In the genomic region with DNA sequence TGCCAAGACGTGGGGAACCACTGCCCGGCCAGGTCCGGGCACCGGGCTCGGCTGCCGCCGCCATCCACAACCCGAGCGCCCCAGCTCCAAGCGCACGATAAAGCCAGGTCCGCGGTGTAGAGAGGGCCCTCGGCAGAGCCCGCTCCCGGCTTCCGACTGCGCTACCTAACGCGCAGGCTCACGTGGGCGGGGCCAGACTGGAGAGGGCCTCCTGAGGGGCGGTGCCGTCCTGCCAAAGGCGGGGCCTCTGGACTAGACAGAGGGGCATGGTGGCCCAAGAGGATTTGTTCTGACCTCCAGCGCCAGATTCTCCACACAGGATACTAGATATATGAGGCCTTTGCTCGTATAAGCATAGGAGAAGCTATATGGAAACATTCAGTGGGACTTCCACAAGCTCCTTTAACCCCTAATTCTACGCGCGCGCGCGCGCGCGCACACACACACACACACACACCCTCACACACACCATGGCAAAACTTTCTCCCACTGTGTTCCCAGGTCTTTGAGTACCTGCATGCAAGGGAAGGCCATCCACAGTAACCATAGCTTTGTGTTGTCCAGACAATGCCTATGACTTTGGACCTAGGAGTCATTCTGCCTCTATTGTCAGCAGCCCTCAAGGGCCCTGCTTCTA, we compare ENCODE assay signal across 8 mouse cellular contexts. TPM values are rescaled to one million over a fixed set of nuclear protein-coding genes. Genes with fewer than 3 reads are reported as not detected.
DNase-seq lines count a peak whose midpoint lies in the region; ATAC-seq and TF ChIP-seq lines count a peak whose summit lies in the region.

No protein-coding gene starts in this region.

- peaks cover 18 to 27% of the 10 kb centered on the region in 2 experiments for H3K36me3 ChIP-seq in CH12.LX (replicated peaks in 1 of 2; ENCODE audit: control insufficient read depth in 1 of 2, insufficient read depth in 1 of 2, low read length in 1 of 2)
- no peaks in the 10 kb centered on the region; the same call in 1 of the 2 replicates for H3K36me3 ChIP-seq in forebrain, embryonic 11.5 days (ENCODE audit: control insufficient read depth, insufficient read depth, low read length)
- H3K36me3 ChIP-seq in heart, embryonic 16.5 days (ENCODE audit: control insufficient read depth, insufficient read depth): peaks cover 6% of the 10 kb centered on the region; the same call in 1 of the 2 replicates
- no peaks in the 10 kb centered on the region; the same call in 1 of the 2 replicates for H3K36me3 ChIP-seq in liver, embryonic 14.5 days (replicated peaks; ENCODE audit: control insufficient read depth, insufficient read depth, low read depth)
- no peaks in the 10 kb centered on the region for H3K36me3 ChIP-seq in stomach, embryonic 16.5 days (ENCODE audit: control insufficient read depth, insufficient read depth, low read length)

- dilution Hi-C loops in CH12.LX (cut with MboI; ENCODE audit: extremely low pct_ligation_motif_present, extremely low pct_unique_long_range_greater_than_20kb, low sequenced_read_pairs): no loop called here

- peak; percentile 98 for ATAC-seq in forebrain, embryonic 11.5 days (replicated peaks; ENCODE audit: low FRiP score)
- peak; percentile 99 for ATAC-seq in heart, embryonic 16.5 days (replicated peaks; ENCODE audit: extremely low read depth, insufficient read depth, low FRiP score)
- ATAC-seq in liver, embryonic 14.5 days (ENCODE audit: insufficient read depth): peak; percentile 99
- peak; percentile 99 for ATAC-seq in stomach, embryonic 16.5 days (ENCODE audit: insufficient read depth, low FRiP score)

- no peak for TF ChIP-seq CTCF in CH12.LX (conservative IDR thresholded peaks at IDR 0.05 in 1 of 2, IDR thresholded peaks at IDR 0.05 in 1 of 2; ENCODE audit: low read depth in 2 of 2, low read length in 2 of 2)
- TF ChIP-seq CTCF in liver, embryonic 14.5 days (IDR thresholded peaks at IDR 0.05; ENCODE audit: low read depth): no peak

- TF ChIP-seq RAD21 in CH12.LX (IDR thresholded peaks at IDR 0.05; ENCODE audit: low read depth, low read length): no peak

- peak overlapping the region; percentile 30; the same call in 1 of the 2 replicates for H3K4me2 ChIP-seq in CH12.LX (ENCODE audit: insufficient read depth, low read depth, poor library complexity, severe bottlenecking)
- peak overlapping the region; percentile 93 for H3K4me2 ChIP-seq in forebrain, embryonic 11.5 days (ENCODE audit: low read depth, low read length, severe bottlenecking)
- peak overlapping the region; percentile 83 for H3K4me2 ChIP-seq in heart, embryonic 16.5 days (ENCODE audit: low read depth, low read length)
- H3K4me2 ChIP-seq in liver, embryonic 14.5 days (ENCODE audit: low read depth): peak overlapping the region; percentile 80
- peak overlapping the region; percentile 83 for H3K4me2 ChIP-seq in stomach, embryonic 16.5 days (ENCODE audit: low read depth, low read length)

- peak overlapping the region; percentile 58 to 90 (median 72) for H3K4me3 ChIP-seq in CH12.LX (replicated peaks in 1 of 3; ENCODE audit: low read depth in 2 of 3, low read length in 2 of 3, poor library complexity in 1 of 3)
- peak overlapping the region; percentile 74 for H3K4me3 ChIP-seq in forebrain, embryonic 11.5 days (ENCODE audit: low read depth, low read length)
- peak overlapping the region; percentile 97 for H3K4me3 ChIP-seq in heart, embryonic 16.5 days (ENCODE audit: low read length)
- H3K4me3 ChIP-seq in liver, embryonic 14.5 days (ENCODE audit: insufficient read depth in 1 of 2, low read depth in 2 of 2, low read length in 2 of 2): peak overlapping the region; percentile 77 to 83
- H3K4me3 ChIP-seq in stomach, embryonic 16.5 days (replicated peaks; ENCODE audit: low read length): peak overlapping the region; percentile 81

- H3K9me3 ChIP-seq in CH12.LX (replicated peaks; ENCODE audit: low read length): no peaks in the 10 kb centered on the region
- H3K9me3 ChIP-seq in forebrain, embryonic 11.5 days (ENCODE audit: control insufficient read depth, low read length): no peaks in the 10 kb centered on the region
- H3K9me3 ChIP-seq in heart, embryonic 16.5 days (replicated peaks; ENCODE audit: control insufficient read depth, low read length): no peaks in the 10 kb centered on the region
- no peaks in the 10 kb centered on the region for H3K9me3 ChIP-seq in liver, embryonic 14.5 days (ENCODE audit: control insufficient read depth, low read length)
- H3K9me3 ChIP-seq in stomach, embryonic 16.5 days (replicated peaks; ENCODE audit: control insufficient read depth, low read length): no peaks in the 10 kb centered on the region

- no peak overlapping the region for H3K27ac ChIP-seq in CH12.LX (ENCODE audit: insufficient read depth, low read depth)
- H3K27ac ChIP-seq in forebrain, embryonic 11.5 days (ENCODE audit: low read depth, low read length): no peak overlapping the region
- H3K27ac ChIP-seq in heart, embryonic 16.5 days (ENCODE audit: low read length): peak overlapping the region; percentile 39; the same call in 1 of the 2 replicates
- H3K27ac ChIP-seq in liver, embryonic 14.5 days: peak overlapping the region; percentile 41
- no peak overlapping the region for H3K27ac ChIP-seq in stomach, embryonic 16.5 days (ENCODE audit: low read length)

- peaks cover 6% of the 10 kb centered on the region for H3K27me3 ChIP-seq in CH12.LX (replicated peaks)
- H3K27me3 ChIP-seq in forebrain, embryonic 11.5 days (ENCODE audit: control insufficient read depth, insufficient read depth, low read length): no peaks in the 10 kb centered on the region
- 0 out of 2 replicates have a peak, but pooled peaks cover 2% of the 10 kb centered on the region for H3K27me3 ChIP-seq in heart, embryonic 16.5 days (ENCODE audit: control insufficient read depth, insufficient read depth, low read length)
- peaks cover 2% of the 10 kb centered on the region; the same call in 1 of the 2 replicates for H3K27me3 ChIP-seq in liver, embryonic 14.5 days (ENCODE audit: control insufficient read depth, insufficient read depth, low read length)
- H3K27me3 ChIP-seq in stomach, embryonic 16.5 days (ENCODE audit: control insufficient read depth, insufficient read depth, low read length): no peaks in the 10 kb centered on the region

- H3K9ac ChIP-seq in CH12.LX (ENCODE audit: insufficient read depth, low read depth): peak overlapping the region; percentile 79
- H3K9ac ChIP-seq in forebrain, embryonic 11.5 days (ENCODE audit: low read length): peak overlapping the region; percentile 86
- peak overlapping the region; percentile 97 for H3K9ac ChIP-seq in heart, embryonic 16.5 days (ENCODE audit: low read length)
- H3K9ac ChIP-seq in liver, embryonic 14.5 days (replicated peaks): peak overlapping the region; percentile 84
- H3K9ac ChIP-seq in stomach, embryonic 16.5 days (ENCODE audit: low read length): peak overlapping the region; percentile 92

- peak; percentile 86 for TF ChIP-seq POLR2A in CH12.LX (IDR thresholded peaks at IDR 0.05; ENCODE audit: low read depth, low read length)

- in situ Hi-C loops in CH12.LX (cut with MboI; ENCODE audit: low pct_ligation_motif_present, low pct_unique_long_range_greater_than_20kb, low sequenced_read_pairs): loop anchor here (25.0 kb wide), 1 partner anchor 223 kb away; a partner anchor contains a TSS

- TF ChIP-seq EP300 in CH12.LX (IDR thresholded peaks at IDR 0.05; ENCODE audit: low read length): no peak
- TF ChIP-seq EP300 in liver, embryonic 14.5 days (IDR thresholded peaks at IDR 0.05; ENCODE audit: low read depth): no peak

- WGBS in forebrain, embryonic 11.5 days: 10% methylated on average over 36 of the region's 36 CpGs
- 13% methylated on average over 36 of the region's 36 CpGs for WGBS in heart, embryonic 16.5 days
- 17% methylated on average over 35 of the region's 36 CpGs for WGBS in liver, embryonic 14.5 days (ENCODE audit: insufficient replicate concordance)
- WGBS in stomach, embryonic 16.5 days: 11% methylated on average over 36 of the region's 36 CpGs

- H3K79me2 ChIP-seq in CH12.LX (replicated peaks; ENCODE audit: control insufficient read depth, extremely low read depth, insufficient read depth, poor library complexity, severe bottlenecking): no peaks in the 10 kb centered on the region

- peak; percentile 90 for DNase-seq in CH12.LX (ENCODE audit: extremely low read depth)
- DNase-seq in c-Kit-positive CD71-negative TER-119-negative erythroid progenitor cells, embryonic 14.5 days (ENCODE audit: low read depth): peak; percentile 85
- DNase-seq in forebrain, embryonic 11.5 days (ENCODE audit: low spot score): peak; percentile 94
- peak; percentile 95 to 98 for DNase-seq in kidney, postnatal 36 days
- DNase-seq in liver, embryonic 14.5 days (ENCODE audit: low read depth in 3 of 3, low spot score in 3 of 3): peak; percentile 82 to 86 (median 84)
- DNase-seq in neural tube, embryonic 10.5 days (ENCODE audit: extremely low spot score, low spot score): peak; percentile 84

- H3K4me1 ChIP-seq in CH12.LX (ENCODE audit: control insufficient read depth in 1 of 2, insufficient read depth in 2 of 2): peaks cover 6 to 23% of the 10 kb centered on the region in 2 experiments
- H3K4me1 ChIP-seq in forebrain, embryonic 11.5 days (replicated peaks; ENCODE audit: control insufficient read depth, insufficient read depth, low read length): peaks cover 5% of the 10 kb centered on the region
- H3K4me1 ChIP-seq in heart, embryonic 16.5 days (ENCODE audit: control insufficient read depth, insufficient read depth, low read length): peaks cover 11% of the 10 kb centered on the region
- H3K4me1 ChIP-seq in liver, embryonic 14.5 days (replicated peaks; ENCODE audit: control insufficient read depth in 2 of 2, insufficient read depth in 2 of 2, low read length in 1 of 2): peaks cover 0 to 12% of the 10 kb centered on the region in 2 experiments; a peak in 3 of 4 replicates
- peaks cover 11% of the 10 kb centered on the region for H3K4me1 ChIP-seq in stomach, embryonic 16.5 days (ENCODE audit: control insufficient read depth, insufficient read depth, low read length)

RNA-seq across cellular contexts. Expression of a gene that starts 0.6 kb away (rescaled TPM):
- 4.0 and 5.8 TPM in 2 replicates for total RNA-seq in CH12.LX (2012; rRNA removed)
- total RNA-seq in CH12.LX (2014; rRNA removed): 2.1 and 2.3 TPM in 2 replicates
- polyA plus RNA-seq in CH12.LX (2012; ENCODE audit: insufficient read length, low read depth): 10.6 and 10.8 TPM in 2 replicates
- polyA plus RNA-seq in forebrain, embryonic 11.5 days (2014; fragmentation: Nextera tagmentation; extraction: Ambion mirVana): 11.5 and 11.6 TPM in 2 replicates
- 13.9 and 15.5 TPM in 2 replicates for polyA plus RNA-seq in heart, embryonic 16.5 days (2015; fragmentation: Nextera tagmentation; extraction: Ambion mirVana)
- 3.0 and 3.1 TPM in 2 replicates for polyA plus RNA-seq in liver, embryonic 14.5 days (2012; rRNA removed)
- 2.5 and 2.9 TPM in 2 replicates for polyA plus RNA-seq in liver, embryonic 14.5 days (2014; fragmentation: Nextera tagmentation; extraction: Ambion mirVana)
- polyA plus RNA-seq in stomach, embryonic 16.5 days (2015; fragmentation: Nextera tagmentation; extraction: Ambion mirVana): 13.5 and 15.2 TPM in 2 replicates

RNA-seq across cellular contexts. Expression of a gene that starts 8.7 kb away (rescaled TPM):
- total RNA-seq in CH12.LX (2012; rRNA removed): 8.5 and 9.1 TPM in 2 replicates
- total RNA-seq in CH12.LX (2014; rRNA removed): 3.7 and 5.5 TPM in 2 replicates
- 4.4 and 5.0 TPM in 2 replicates for polyA plus RNA-seq in CH12.LX (2012; ENCODE audit: insufficient read length, low read depth)
- 13.6 and 13.9 TPM in 2 replicates for polyA plus RNA-seq in forebrain, embryonic 11.5 days (2014; fragmentation: Nextera tagmentation; extraction: Ambion mirVana)
- 6.3 and 7.2 TPM in 2 replicates for polyA plus RNA-seq in heart, embryonic 16.5 days (2015; fragmentation: Nextera tagmentation; extraction: Ambion mirVana)
- 4.7 TPM in 2 replicates for polyA plus RNA-seq in liver, embryonic 14.5 days (2012; rRNA removed)
- polyA plus RNA-seq in liver, embryonic 14.5 days (2014; fragmentation: Nextera tagmentation; extraction: Ambion mirVana): 1.9 and 2.3 TPM in 2 replicates
- polyA plus RNA-seq in stomach, embryonic 16.5 days (2015; fragmentation: Nextera tagmentation; extraction: Ambion mirVana): 10.7 and 14.5 TPM in 2 replicates

RNA-seq across cellular contexts. Expression of a gene that starts 14.6 kb away (rescaled TPM):
- total RNA-seq in CH12.LX (2012; rRNA removed): 0.08 TPM in 2 replicates
- total RNA-seq in CH12.LX (2014; rRNA removed): not detected in 2 replicates
- 0.07 and 0.11 TPM in 2 replicates for polyA plus RNA-seq in CH12.LX (2012; ENCODE audit: insufficient read length, low read depth)
- polyA plus RNA-seq in forebrain, embryonic 11.5 days (2014; fragmentation: Nextera tagmentation; extraction: Ambion mirVana): 1.1 and 1.5 TPM in 2 replicates
- 0.41 and 0.61 TPM in 2 replicates for polyA plus RNA-seq in heart, embryonic 16.5 days (2015; fragmentation: Nextera tagmentation; extraction: Ambion mirVana)
- polyA plus RNA-seq in liver, embryonic 14.5 days (2012; rRNA removed): 15.3 and 17.9 TPM in 2 replicates
- polyA plus RNA-seq in liver, embryonic 14.5 days (2014; fragmentation: Nextera tagmentation; extraction: Ambion mirVana): 12.6 and 15.5 TPM in 2 replicates
- polyA plus RNA-seq in stomach, embryonic 16.5 days (2015; fragmentation: Nextera tagmentation; extraction: Ambion mirVana): 1.8 and 3.0 TPM in 2 replicates

RNA-seq across cellular contexts. Expression of a gene that starts 31.2 kb away (rescaled TPM):
- total RNA-seq in CH12.LX (2012; rRNA removed) (15.5 and 20.3 TPM in 2 replicates), CH12.LX (2014; rRNA removed) (18.3 and 25.4 TPM in 2 replicates)
- polyA plus RNA-seq in CH12.LX (2012; ENCODE audit: insufficient read length, low read depth): 20.0 and 21.4 TPM in 2 replicates
- polyA plus RNA-seq in forebrain, embryonic 11.5 days (2014; fragmentation: Nextera tagmentation; extraction: Ambion mirVana): 19.4 and 22.2 TPM in 2 replicates
- 16.6 and 19.7 TPM in 2 replicates for polyA plus RNA-seq in heart, embryonic 16.5 days (2015; fragmentation: Nextera tagmentation; extraction: Ambion mirVana)
- polyA plus RNA-seq in liver, embryonic 14.5 days (2012; rRNA removed): 8.2 and 11.1 TPM in 2 replicates
- polyA plus RNA-seq in liver, embryonic 14.5 days (2014; fragmentation: Nextera tagmentation; extraction: Ambion mirVana): 12.8 and 15.0 TPM in 2 replicates
- polyA plus RNA-seq in stomach, embryonic 16.5 days (2015; fragmentation: Nextera tagmentation; extraction: Ambion mirVana): 27.1 and 27.7 TPM in 2 replicates

RNA-seq across cellular contexts. Expression of a gene that starts 31.2 kb away (rescaled TPM):
- total RNA-seq in CH12.LX (2012; rRNA removed): 61.6 and 67.3 TPM in 2 replicates
- total RNA-seq in CH12.LX (2014; rRNA removed): 49.9 and 50.7 TPM in 2 replicates
- 59.0 and 65.2 TPM in 2 replicates for polyA plus RNA-seq in CH12.LX (2012; ENCODE audit: insufficient read length, low read depth)
- 51.2 and 57.1 TPM in 2 replicates for polyA plus RNA-seq in forebrain, embryonic 11.5 days (2014; fragmentation: Nextera tagmentation; extraction: Ambion mirVana)
- polyA plus RNA-seq in heart, embryonic 16.5 days (2015; fragmentation: Nextera tagmentation; extraction: Ambion mirVana): 32.3 and 33.9 TPM in 2 replicates
- polyA plus RNA-seq in liver, embryonic 14.5 days (2012; rRNA removed): 19.4 and 22.6 TPM in 2 replicates
- 20.7 and 22.7 TPM in 2 replicates for polyA plus RNA-seq in liver, embryonic 14.5 days (2014; fragmentation: Nextera tagmentation; extraction: Ambion mirVana)
- polyA plus RNA-seq in stomach, embryonic 16.5 days (2015; fragmentation: Nextera tagmentation; extraction: Ambion mirVana): 62.9 and 67.9 TPM in 2 replicates

Comparison
In these comparisons a context has a peak if more than half of its experiments do, and no peak if none do; other contexts are left out.
1. H3K27ac ChIP-seq: peak in heart, embryonic 16.5 days (single experiment) and liver, embryonic 14.5 days (single experiment); none in CH12.LX (single experiment), forebrain, embryonic 11.5 days (single experiment) and stomach, embryonic 16.5 days (single experiment).
2. H3K4me2 ChIP-seq: peak in every context shown above with its lines; median percentile 93 in forebrain, embryonic 11.5 days; 83 in heart, embryonic 16.5 days; 83 in stomach, embryonic 16.5 days; 80 in liver, embryonic 14.5 days; 30 in CH12.LX.
3. Peak in every context shown above with its lines, with median percentiles within 50 percentile points of each other: DNase-seq, H3K4me3 ChIP-seq, H3K9ac ChIP-seq and ATAC-seq.